ENCODE assay signal across 1 mouse cellular context in genomic region chr9:108452291-108452906, GRCm38 (mm10).
TF ChIP-seq lines count a peak whose summit lies in the region.

No protein-coding gene starts in this region.

TF ChIP-seq in CH12.LX, 34 proteins besides CTCF, POLR2A, EP300 and RAD21:
- peak; percentile 40 for TF ChIP-seq SMC3 (IDR thresholded peaks at IDR 0.05; ENCODE audit: low read depth, low read length)
- TF ChIP-seq ETS1 (conservative IDR thresholded peaks at IDR 0.05; ENCODE audit: low read depth, low read length) = no peak
- 0 out of 2 replicates have a peak, but pooled peaks have one; percentile 5 for TF ChIP-seq BHLHE40 (IDR thresholded peaks at IDR 0.05; ENCODE audit: low read depth, low read length)
- TF ChIP-seq MAZ (IDR thresholded peaks at IDR 0.05; ENCODE audit: low read depth, low read length) = 0 out of 2 replicates have a peak, but pooled peaks have one; percentile 19
- 0 out of 2 replicates have a peak, but pooled peaks have one; percentile 40 for TF ChIP-seq TBP (conservative IDR thresholded peaks at IDR 0.05; ENCODE audit: low read depth, low read length)
